Mouse (Mus musculus) gonadal fat pad, adult 2 months (tissue): ENCODE data around the gene 3100002H09Rik. TPM values are rescaled to one million over a fixed set of nuclear protein-coding genes. Genes with fewer than 3 reads are reported as not detected.

ENCODE experiments used
- polyA plus RNA-seq: library from polyadenylated mRNA; depleted of rRNA; stranded (reverse); fragments of >200 nt; gene quantifications from 2 replicates; pipeline ENCODE4 v1.2.3, GENCODE M21; 2012; rRNA removed

Gene 3100002H09Rik
- polyA plus RNA-seq, 1 experiment = not detected

Other genes starting within 250 kb of the 3100002H09Rik start
- 4.4 and 9.5 TPM in 2 replicates for gene Pou3f1, start 46.0 kb upstream of the 3100002H09Rik start, polyA plus RNA-seq
- 5.8 and 7.3 TPM in 2 replicates for gene Utp11, start 82.8 kb upstream of the 3100002H09Rik start, polyA plus RNA-seq
- 7.7 and 14.1 TPM in 2 replicates for gene Fhl3, start 89.9 kb upstream of the 3100002H09Rik start, polyA plus RNA-seq
- 14.4 and 16.2 TPM in 2 replicates for gene Sf3a3, start 104.0 kb upstream of the 3100002H09Rik start, polyA plus RNA-seq
- gene Inpp5b, start 131.0 kb upstream of the 3100002H09Rik start, polyA plus RNA-seq = 31.5 and 37.5 TPM in 2 replicates
- 6.1 and 6.2 TPM in 2 replicates for gene Mtf1, start 191.3 kb upstream of the 3100002H09Rik start, polyA plus RNA-seq
- gene Yrdc, start 239.9 kb upstream of the 3100002H09Rik start, polyA plus RNA-seq = 33.8 and 49.5 TPM in 2 replicates
- 76.3 and 77.6 TPM in 2 replicates for gene 1110065P20Rik, start 240.4 kb upstream of the 3100002H09Rik start, polyA plus RNA-seq